Mouse (Mus musculus) megakaryocyte, adult 5-6 weeks (primary cell): Measurements from ENCODE around the gene Fbxl13. TPM values are rescaled to one million over a fixed set of nuclear protein-coding genes. Genes with fewer than 3 reads are reported as not detected.
A peak's percentile ranks its signal among the peaks of the same experiment; 100 is the strongest.

Experiments
- ATAC-seq: 2 replicates; pipeline ENCODE4 v1.8.0; 2016; ENCODE audit warnings: mild to moderate bottlenecking, inconsistent platforms; ENCODE audit not compliant: poor library complexity, severe bottlenecking
- total RNA-seq, 2 experiments: library from RNA; stranded (forward) in 1 of 2; stranded (reverse) in 1 of 2; fragments of 153-499, 151-499 nt in 1 of 2; fragments of 221-1000, 200-1000 nt in 1 of 2; gene quantifications; 2 replicates each; pipeline versions ENCODE4 v1.2.3 to v1.2.4; 2015 to 2017

Gene Fbxl13
- total RNA-seq, 2 experiments from 2014 or later: not detected

DNA sequence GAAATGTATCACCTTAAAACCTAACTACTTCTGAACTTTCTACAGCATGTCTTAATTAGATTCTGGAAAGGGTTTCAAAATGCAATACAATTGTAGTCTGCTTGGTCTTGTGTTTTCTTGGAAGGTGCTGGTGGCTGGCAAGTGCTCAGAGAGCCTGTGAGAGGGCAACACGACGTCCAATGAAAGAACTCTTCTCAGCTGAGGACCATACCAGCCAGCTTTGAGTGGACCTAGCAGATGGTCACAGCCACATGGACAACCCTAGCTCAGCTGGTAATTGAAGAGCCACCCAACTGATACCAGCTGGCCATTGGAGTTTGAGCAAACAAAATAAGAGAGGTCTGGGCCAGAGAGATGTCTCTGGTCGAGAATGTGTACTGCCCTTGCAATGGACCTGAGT lies 157.7 kb downstream of the Fbxl13 start:
- ATAC-seq: no peak

DNA sequence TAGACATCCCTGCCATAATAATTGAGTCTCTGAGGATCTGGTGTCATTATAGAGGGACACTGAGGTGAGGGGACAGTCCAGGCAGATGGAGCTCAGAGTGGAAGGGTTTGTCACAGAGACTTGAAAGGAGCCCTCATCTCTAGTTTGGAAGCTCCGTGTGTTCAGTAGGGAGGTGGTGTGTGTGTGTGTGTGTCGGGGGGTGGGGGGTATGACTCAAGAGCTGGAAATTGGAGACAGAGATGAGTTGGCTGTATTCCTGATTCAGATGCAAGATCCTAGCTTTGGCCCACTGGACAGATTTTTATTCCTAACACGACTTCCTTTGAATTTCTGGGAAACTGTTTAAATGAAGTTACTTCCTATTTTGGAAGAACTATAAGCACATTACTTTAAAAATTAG lies 158.1 kb downstream of the Fbxl13 start:
- no peak for ATAC-seq

DNA sequence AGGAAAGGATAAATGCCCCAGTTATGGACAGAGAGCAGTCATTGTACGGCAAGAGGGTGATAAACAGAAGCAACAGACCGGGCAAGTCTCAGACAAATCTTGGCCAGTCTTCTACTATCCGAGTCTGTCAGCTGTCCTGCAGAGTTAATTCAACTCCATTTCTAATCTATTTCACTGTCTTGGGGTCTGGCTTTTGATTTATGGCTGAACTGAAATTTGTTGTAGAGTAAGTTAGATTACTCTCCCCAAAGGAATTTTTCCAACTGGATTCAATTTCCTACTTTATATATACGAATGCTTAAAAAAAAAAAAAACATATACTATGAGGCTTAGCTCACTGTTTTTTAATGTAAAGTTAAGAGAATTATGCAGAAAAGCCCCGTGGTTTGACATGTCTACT lies 158.6 kb downstream of the Fbxl13 start:
- ATAC-seq: no peak

DNA sequence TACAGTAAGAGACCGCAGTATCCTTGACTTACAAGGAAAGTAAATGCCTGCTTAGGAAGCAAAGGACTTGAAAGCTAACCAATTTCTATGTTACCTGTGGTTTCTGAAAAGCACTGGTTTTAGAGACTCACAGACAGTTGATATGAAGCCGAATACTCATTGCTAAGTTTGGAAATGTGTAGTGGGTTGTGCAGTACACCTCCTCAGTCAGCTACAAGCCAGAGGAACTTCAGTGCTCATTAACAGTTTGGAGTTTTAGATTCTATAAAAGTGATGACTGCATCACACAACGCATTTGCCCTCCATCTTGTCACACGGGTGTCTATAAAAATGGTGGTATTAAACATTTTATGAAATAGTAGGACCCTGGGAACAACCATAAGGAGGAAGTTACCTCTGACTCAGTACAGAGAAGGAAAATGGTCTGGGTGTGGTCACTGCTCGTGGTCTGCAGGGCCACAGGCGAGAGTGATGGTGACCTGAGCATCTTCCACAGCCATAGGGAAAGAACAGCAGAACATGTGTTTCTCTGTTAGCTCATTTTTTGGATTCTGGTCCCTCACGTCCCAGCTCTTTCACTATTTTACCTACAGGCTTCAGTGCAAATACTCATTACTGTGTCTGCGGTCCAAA lies 160.1 kb downstream of the Fbxl13 start:
- ATAC-seq: peak; percentile 51

DNA sequence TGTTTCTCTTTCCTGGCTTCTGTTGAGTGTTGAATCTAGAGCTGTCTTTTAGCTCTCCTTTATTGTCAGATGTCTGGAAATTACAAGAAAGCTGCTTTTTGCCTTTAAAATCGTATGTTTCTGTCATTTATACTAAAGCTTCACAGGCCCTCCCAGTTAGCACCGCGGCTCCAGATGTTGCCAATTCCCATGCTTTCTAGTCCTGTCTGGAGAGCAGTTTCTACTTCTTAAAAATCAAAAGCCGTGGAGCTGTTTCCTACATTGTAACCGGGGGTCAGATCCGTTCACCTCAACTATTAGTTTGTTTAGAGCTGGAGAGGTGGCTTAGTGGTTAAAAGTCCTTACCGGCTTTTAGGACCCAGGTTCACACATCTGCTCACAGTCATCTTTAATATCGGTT lies 162.2 kb downstream of the Fbxl13 start:
- ATAC-seq: no peak

DNA sequence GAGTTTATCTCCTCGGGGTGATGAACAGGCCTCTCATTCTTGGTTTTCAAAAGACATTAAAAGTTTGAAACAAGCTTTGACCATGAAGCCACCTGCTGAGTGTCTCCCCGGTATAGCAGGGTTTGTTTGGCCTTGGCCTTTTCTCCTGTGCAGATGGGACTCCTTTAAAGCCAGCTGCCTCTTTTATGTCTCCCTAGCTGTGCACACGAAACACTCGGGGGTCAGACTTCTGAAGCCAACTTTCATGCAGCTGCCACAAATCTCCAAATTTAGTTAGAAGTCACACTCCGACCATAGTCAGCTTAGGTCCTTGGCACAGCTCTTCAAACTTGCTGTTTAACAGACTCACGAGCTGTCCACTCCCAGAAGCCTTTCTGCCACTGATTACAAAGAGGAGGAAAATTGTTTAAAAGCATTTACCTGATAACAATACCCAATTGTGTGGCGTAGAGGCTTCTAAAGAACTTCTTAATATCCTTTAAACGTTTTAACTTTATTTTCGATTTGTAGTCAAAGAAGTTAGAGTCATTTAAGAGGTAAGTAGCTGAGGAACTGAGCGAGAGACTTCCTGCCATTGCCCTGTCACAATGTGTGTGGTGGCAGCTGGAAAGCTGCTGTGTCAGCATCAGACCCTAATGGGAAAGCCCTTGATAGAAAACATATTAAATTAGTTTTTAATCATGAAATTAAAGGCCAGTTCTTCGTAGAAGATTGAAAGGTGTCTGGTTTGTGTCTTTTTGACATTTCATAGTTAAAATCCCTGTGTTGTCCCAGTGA lies 162.8 kb downstream of the Fbxl13 start:
- ATAC-seq: no peak

DNA sequence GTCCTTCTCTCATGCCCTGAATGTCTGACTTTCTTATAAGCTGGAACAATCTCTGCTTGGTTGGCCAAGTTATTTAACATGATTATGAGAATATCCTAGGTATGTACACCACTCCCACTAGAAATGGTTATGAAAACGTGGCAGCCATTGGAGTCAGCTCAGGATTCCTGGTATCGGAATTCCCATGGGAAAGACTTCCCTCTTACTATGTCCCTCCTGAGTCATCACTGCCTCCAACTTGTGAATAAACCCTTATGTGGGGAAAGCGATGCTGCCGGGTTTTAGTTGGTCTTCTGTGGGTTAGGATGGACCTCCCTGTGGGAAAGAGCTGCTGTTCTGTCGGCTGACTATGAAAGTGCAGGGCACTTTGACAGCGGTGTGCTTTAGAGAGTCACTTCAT lies 163.9 kb downstream of the Fbxl13 start:
- ATAC-seq: no peak

DNA sequence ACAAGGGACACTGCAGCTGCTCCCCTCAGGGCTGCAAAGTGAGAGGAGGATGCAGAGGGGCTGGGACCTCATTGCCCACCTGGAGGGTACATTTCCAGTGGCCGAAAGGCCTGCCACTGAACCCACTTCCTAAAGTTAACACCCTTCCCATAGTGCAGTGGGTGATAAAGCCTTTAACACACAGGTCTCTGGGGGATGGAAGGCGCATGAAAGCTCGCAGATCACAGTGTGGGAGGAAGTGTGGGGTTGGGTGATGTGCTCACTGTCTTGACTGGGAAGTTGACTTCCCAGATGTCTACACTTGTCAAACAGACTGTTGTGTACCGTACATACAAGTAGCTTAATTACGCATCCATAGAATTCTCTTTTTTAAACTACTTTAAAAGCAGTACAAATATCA lies 165.7 kb downstream of the Fbxl13 start:
- no peak for ATAC-seq

DNA sequence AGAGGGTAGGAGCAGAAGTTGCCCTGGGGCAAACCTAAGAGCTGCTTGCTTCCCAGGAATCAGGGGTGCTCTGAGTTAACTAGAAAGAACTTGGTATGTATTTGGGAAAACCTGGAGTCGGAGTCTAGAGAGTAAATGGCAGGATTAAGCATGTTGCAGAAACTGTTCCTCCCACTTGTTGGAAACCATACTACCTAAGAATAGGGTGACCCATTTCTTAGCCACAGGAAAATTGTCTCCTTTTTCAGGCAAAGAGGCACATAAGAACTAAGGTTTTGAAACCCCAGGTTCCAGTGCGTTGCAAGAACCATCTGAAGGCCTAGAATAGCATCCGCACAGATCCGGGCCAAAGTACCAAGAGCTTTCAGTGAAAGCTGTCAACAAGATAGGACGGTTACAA lies 167.0 kb downstream of the Fbxl13 start:
- no peak for ATAC-seq

DNA sequence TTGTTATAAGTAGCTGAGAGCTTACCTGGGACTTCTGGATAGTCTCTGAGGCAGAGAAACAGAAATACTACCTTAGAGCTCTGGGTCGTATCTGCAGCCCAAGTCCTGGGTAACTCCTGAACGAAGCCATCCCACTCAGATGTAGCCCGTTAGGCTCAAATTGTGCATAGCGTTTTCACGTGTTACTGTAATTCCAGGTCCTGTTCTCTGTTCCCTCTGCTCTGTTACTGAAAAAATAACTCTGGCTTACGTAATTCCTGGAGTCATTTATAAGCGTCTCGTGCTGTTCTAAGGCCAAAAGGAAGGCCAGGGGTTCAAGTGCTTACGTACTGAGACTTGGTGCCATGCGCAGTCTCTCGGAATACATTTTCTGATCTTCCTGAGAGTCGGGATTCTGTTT lies 177.3 kb downstream of the Fbxl13 start:
- ATAC-seq: no peak

DNA sequence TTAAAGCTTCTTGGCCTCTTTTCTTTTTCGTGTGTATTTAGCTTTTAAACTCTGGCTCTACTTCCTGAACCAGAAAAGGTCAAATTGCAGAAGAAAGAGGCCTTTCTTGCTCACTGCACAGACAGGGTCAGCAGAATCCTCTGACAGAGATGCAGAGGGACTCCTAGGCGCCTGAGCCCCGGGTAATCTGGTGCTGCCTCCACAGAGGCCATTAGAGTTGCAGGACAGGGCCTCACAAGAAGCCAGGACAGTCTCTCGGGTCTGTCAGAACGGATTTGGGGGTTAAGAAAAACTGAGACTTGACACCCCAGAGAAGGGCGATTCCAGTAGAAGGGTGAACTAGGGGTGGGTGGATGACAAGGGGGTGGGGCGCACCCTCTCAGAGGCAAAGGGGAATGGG lies 178.0 kb downstream of the Fbxl13 start:
- ATAC-seq: no peak

DNA sequence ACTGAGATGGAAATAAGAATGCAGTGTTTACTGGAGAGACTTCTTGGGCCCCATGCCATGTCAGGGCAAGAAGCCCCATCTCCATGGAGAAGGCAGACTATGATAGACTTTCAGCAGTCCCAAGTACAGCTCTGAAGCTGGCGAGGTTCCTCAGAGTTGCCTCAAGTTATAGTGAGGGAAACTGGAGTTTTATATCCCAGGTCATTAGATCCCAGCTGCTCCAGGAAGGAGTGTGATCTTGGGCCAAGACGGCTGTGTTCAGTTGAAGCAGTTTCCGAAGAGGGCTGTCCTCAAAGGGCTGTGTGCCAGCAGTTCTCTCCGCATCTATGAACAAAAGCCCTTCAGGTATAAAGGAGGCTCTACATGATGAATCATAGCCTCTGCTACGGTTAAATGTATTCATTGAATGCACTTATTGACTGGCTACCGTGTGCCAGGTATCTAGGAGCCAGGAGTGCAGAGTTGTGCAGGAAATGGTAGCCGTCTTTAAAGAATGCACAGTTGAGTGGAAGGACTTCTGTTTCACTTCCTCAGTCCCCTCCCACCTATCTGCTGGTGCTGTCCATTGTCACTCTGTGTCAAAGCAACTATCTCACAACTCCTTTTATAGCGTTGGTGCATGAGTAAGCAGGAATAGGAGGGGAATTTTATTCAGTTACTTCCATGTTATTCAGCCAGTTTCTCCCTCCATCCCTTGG lies 204.5 kb downstream of the Fbxl13 start:
- peak; percentile 71 for ATAC-seq

DNA sequence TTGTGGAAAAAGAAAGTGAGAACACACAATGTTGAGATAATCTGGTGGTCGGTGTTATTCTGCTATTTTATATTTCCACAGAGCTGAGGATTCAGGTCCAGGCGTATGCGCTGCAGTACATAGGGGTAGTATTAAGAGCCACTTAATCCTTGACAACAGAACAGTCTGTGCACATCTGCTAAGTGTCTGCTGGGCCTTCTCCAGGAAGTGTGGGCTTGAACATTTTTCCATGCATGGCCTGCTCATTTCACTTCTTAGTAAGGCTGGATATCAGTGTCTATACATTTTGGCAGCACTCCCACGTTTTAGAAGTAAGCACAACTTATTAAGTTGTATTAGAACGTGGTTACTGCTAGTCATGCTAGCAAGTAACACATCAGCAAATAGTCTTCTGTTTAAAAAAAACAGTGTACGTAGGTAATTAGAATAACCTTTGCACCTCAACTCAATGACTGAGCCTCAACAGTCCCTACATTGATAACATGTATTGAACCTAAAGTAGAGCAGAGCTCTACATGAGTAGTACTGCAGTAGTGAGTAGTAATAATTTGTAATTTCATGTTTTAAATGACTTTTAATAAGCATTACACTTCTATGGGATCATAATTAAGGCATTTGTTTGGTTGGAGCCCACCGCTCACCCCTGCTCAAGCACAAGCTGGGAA lies 205.9 kb downstream of the Fbxl13 start:
- ATAC-seq: no peak

DNA sequence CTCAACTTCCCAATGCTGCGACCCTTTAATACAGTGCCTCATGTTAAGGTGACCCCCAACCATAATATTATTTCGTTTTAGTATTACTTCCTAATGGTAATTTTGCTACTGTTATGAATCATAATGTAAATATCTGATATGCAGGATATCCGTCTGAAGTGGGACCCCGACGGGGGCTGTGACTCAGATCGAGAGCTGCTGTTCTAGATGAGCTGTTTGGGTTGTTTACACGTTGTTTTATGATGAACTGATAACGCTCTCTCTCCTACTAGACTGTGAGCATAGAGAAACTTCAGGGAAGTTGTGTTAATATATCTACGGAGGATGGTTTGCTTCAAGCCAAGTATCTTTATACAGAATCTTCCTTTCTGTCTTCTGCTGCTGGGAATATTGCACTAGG lies 207.0 kb downstream of the Fbxl13 start:
- ATAC-seq: no peak

DNA sequence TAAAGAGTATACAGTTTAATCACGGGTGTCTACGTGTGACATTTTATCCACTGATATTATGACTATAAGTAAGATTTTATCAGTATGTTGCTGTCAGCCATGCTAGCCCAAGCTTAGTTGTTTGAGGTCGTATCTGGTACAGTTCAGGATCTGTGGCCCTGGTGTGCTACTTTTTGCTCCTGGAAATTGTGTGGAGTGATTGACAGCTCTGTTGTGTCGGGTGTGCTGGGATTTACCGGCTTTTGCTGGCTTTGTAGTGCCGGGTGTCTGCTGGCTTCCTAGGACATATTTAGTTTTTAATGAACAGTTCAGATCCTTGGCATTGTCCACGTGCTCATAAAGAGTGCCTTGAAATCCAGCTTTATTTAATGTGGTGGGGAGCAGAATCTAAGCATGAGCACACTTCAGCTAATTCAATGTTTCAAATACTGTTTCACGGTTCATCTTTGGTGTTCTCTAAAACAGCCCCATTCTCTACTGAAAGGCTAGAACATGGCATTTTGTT lies 208.9 kb downstream of the Fbxl13 start:
- no peak for ATAC-seq

DNA sequence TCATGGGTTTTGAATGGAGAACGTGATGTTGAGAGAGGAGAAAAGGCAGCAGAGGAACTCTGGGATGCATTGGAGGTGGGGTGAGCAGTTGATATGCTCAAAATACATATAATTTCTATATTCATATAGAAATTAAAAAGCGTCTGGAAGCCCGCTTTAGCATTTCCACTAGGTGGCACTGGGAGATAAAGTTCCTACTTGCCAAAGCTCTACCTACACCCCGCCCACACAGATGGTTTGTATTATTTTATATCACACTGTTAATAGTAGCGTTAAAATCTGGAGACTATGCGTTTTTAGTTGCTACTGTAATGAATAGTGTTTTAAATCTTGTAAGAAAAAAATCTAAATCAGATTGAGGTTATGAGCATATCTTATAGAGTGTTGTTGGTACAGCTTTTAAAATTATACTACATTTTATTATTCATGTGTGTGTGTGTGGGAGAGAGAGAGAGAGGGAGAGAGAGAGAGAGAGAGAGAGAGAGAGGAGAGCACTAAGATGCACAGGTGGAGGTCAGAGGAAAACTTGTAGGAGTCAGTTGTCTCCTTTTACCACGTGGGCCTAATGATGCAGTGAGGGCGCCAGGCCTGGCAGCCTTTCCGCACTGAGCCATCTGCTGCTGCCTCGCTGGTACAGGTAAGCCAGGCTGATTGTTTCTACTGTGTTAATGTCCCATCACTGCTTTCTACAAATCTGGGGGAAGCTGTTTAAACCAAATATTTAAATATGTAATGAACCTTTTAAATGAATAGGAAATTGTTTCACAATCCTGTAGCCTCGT lies 211.1 kb downstream of the Fbxl13 start:
- ATAC-seq: no peak
